Mouse (Mus musculus) erythroblast, embryonic 14.5 days (primary cell): ENCODE results near the gene Rheb. TPM values are rescaled to one million over a fixed set of nuclear protein-coding genes. Genes with fewer than 3 reads are reported as not detected.

Experiments
- H3K27me3 ChIP-seq: 2 replicates; pipeline ENCODE4 v1.6.1; 2012; ENCODE audit warnings: inconsistent platforms; ENCODE audit not compliant: control insufficient read depth
- H3K36me3 ChIP-seq: 2 replicates; pipeline ENCODE4 v1.6.1; 2012; ENCODE audit warnings: mild to moderate bottlenecking, inconsistent platforms; ENCODE audit not compliant: control insufficient read depth
- H3K4me1 ChIP-seq: 2 replicates; pipeline ENCODE4 v1.6.1; 2012; ENCODE audit warnings: inconsistent platforms; ENCODE audit not compliant: control insufficient read depth
- H3K4me3 ChIP-seq: replicated peaks from 2 replicates; pipeline ENCODE3; 2012; ENCODE audit warnings: moderate library complexity, mild to moderate bottlenecking, inconsistent platforms
- H3K9me3 ChIP-seq: 2 replicates; pipeline ENCODE4 v1.6.1; 2012; ENCODE audit warnings: low read length, inconsistent platforms, mixed read lengths; ENCODE audit not compliant: control insufficient read depth
- GATA1 ChIP-seq: IDR thresholded peaks from 2 replicates; pipeline ENCODE4 v1.6.1; 2012; ENCODE audit warnings: low read length, inconsistent platforms, mixed read lengths
- TAL1 ChIP-seq: IDR thresholded peaks from 3 replicates; pipeline ENCODE4 v1.6.1; 2012; ENCODE audit warnings: low read length, inconsistent platforms, mixed read lengths
- polyA plus RNA-seq: library from polyadenylated mRNA; stranded (reverse); fragments of >175 nt; gene quantifications from 2 replicates; pipeline ENCODE4 v1.2.3, GENCODE M21; 2012

Gene Rheb
- polyA plus RNA-seq, 1 experiment, result 1.9 TPM

DNA sequence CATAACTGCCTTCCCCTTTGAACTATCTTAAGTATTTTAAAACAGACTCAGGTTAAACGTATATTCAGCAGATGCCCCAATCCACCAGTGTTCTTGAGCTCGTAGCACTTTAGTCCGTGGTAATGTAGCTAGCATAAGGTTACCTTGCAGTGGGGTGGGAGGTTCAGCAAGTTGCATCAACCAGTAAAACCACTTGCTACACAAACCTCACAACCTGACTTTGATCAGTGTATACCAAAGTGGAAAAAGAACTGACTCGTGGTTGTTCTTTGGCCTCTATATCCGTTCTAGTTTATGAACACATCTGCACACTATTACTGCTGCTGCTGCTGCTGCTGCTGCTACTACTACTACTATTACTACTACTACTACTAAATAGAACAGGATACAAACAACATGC, 1.4 kb upstream of the Rheb start:
- H3K4me1 ChIP-seq, result peaks cover 41% of the 10 kb centered on the region
- peak overlapping the region; percentile 95 for H3K4me3 ChIP-seq
- no peaks in the 10 kb centered on the region for H3K27me3 ChIP-seq
- no peaks in the 10 kb centered on the region for H3K9me3 ChIP-seq
- H3K36me3 ChIP-seq, result peaks cover 18% of the 10 kb centered on the region
- TF ChIP-seq GATA1 (no peak), TAL1 (no peak)

DNA sequence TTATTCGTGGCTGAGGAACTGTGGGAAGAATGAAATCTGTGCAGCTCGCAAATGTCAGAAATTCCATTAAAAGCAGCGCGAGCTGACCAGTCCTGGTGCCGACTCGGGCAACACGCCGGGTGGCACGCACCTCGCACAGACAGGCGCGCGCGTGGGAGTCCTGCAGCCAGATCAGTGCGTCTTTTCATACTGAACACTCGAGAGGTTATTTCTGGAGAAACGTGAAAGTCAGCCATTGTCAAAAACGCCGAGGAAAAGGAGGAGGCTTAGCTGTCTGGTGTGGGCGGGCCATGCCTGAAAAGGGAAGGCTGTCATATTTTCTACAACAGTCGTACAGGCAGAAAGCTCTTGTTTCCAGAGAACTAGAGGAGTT, 665 bp upstream of the Rheb start:
- peak overlapping the region; percentile 95 for H3K4me3 ChIP-seq
- H3K4me1 ChIP-seq, result peaks cover 48% of the 10 kb centered on the region
- TF ChIP-seq TAL1 (no peak), GATA1 (no peak)
- H3K27me3 ChIP-seq, result no peaks in the 10 kb centered on the region
- H3K36me3 ChIP-seq, result peaks cover 24% of the 10 kb centered on the region
- H3K9me3 ChIP-seq, result no peaks in the 10 kb centered on the region

DNA sequence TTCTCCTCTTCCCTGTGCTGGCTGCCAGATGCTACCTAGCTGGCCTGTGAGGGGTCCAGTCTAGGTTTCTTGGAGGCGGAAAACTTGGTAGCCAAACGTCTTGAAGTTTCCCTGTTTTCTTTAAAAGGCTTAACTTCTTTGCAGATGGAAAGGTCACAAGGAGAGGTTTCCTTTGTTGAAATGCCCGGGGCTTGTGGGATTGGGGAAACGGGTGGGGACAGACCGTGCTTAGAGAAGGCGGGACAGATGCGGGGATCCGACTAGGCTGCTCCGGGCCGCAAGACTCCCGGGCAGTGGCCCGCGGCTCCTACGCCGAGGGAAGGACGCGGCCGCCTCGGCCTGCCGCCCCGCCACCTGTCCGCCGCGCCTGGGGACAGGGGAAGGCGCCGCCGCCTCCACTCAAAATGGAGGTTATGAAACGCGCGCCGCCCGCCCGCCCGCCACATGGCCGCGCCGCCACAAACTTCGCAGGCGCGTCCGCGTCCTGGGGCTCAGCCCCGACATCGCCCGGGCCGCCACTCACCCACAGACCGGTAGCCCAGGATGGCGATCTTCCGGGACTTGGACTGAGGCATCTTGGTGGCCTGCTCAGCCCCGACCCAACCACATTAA, 656 bp downstream of the Rheb start:
- peak overlapping the region; percentile 95 for H3K4me3 ChIP-seq
- TF ChIP-seq TAL1, result no peak
- no peak for TF ChIP-seq GATA1
- H3K36me3 ChIP-seq, result peaks cover 30% of the 10 kb centered on the region
- H3K27me3 ChIP-seq, result no peaks in the 10 kb centered on the region
- H3K4me1 ChIP-seq, result peaks cover 55% of the 10 kb centered on the region
- no peaks in the 10 kb centered on the region for H3K9me3 ChIP-seq

DNA sequence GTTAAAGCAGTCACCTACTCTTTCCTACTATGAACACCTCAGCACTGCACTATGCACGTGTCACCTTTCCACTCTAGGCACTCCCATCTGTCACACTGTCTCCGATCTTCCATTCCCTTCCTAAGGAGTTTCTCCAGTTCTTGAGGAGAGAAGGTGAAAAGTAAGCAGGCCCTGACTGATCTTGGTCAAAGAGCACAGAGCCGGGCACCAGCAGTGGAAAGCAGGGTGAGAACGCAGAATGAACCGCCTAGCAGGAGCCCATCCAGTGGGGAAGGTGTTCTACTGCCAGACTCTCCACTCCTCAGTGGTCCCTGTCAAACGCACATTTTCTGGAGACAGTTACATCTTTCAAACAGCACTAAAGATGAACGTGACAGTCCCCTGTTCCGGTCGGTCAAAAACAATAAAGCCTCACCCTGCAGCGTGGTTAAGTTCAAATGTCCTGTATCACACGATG, 1.4 kb downstream of the Rheb start:
- Histone ChIP-seq H3K27me3 (no peaks in the 10 kb centered on the region), H3K36me3 (peaks cover 30% of the 10 kb centered on the region), H3K9me3 (no peaks in the 10 kb centered on the region), H3K4me3 (peak overlapping the region; percentile 95), H3K4me1 (peaks cover 55% of the 10 kb centered on the region)
- no peak for TF ChIP-seq TAL1

DNA sequence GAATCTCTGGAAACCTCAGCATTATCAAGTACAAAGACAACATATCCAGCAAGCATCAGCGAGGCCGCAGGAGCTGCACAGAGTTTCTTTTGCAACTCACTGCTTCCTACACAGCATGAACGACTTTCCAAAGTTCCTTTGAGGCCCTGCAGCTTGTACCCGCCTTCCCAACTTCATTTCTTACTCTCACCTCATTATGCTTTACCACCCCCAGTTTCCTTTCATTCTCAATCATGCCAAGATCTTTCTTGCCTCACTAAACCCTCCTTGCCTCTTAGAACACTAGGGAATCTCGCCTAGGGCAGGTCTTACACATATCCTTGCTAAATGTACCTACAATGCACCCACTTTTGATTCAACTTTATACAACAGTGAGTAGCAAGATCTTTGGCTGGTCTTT, 7.9 kb downstream of the Rheb start:
- Histone ChIP-seq H3K36me3 (peaks cover 19% of the 10 kb centered on the region), H3K9me3 (no peaks in the 10 kb centered on the region), H3K27me3 (no peaks in the 10 kb centered on the region), H3K4me1 (peaks cover 34% of the 10 kb centered on the region), H3K4me3 (no peak overlapping the region)
- TF ChIP-seq TAL1, result no peak
- no peak for TF ChIP-seq GATA1

DNA sequence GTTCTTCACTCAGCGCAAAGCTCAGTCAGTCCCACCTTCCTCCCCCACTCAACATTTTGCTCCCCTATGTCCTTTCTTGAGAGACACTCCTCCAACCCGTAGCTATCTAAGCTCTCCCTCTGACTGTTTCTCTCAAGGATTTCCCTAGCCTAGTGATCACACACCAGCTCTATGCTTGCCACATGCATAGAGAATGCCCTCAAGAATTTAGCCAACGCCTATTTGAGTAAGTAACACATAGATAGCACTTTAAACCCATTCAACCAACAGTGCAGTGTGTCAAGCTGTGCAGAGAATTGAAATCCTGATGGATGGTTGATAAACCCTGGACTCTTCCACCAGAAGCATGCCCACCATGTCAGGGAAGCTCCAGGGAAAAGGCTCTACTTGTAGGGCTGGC, 10.5 kb downstream of the Rheb start:
- peaks cover 9% of the 10 kb centered on the region for H3K36me3 ChIP-seq
- H3K27me3 ChIP-seq, result no peaks in the 10 kb centered on the region

DNA sequence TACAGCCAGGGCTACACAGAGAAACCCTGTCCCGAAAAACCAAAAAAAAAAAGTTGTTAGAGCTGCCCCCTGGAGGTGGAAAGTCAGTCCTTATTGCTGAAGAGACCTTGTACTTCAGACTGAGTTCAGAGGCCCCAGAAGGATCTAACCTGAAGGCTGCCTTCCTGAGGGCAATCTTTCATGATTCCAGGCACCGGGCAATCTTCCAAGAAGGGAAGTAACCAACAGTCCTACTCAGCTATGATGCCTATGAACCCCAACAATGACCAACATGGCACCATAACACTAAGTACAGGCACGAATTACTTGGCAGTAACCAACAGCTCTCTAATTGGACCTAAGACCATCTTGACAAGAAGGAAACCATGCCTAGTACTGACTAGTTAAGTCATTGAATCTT, 14.0 kb downstream of the Rheb start:
- Histone ChIP-seq H3K36me3 (peaks cover 19% of the 10 kb centered on the region), H3K4me3 (no peak overlapping the region), H3K9me3 (no peaks in the 10 kb centered on the region), H3K27me3 (no peaks in the 10 kb centered on the region), H3K4me1 (peaks cover 30% of the 10 kb centered on the region)
- TF ChIP-seq TAL1 (no peak), GATA1 (no peak)

More for the DNA sequence above, 10.5 kb downstream of the Rheb start:
- TF ChIP-seq TAL1 (no peak), GATA1 (no peak)
- Histone ChIP-seq H3K4me3 (no peak overlapping the region), H3K4me1 (peaks cover 24% of the 10 kb centered on the region), H3K9me3 (no peaks in the 10 kb centered on the region)

DNA sequence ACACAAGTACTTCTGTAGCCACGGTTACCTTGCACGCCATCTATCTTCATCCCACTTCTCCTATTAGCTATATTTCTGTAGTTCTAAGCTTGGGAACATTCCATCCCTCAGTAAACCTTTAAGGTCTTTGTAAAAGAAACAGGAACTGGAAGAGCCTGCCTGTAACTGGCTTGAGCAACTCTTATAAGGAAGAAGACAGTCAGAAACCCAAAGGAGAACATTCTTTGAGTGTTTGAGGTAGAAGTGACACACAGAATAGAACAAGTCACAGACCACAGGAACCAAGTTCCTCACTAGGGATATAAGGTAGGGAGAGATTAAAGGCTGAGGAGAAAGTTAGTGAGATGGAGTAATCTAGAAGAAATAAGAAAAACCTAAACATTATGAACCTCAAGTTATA, 15.3 kb downstream of the Rheb start:
- no peak for TF ChIP-seq GATA1
- TF ChIP-seq TAL1, result no peak
- Histone ChIP-seq H3K36me3 (peaks cover 21% of the 10 kb centered on the region), H3K4me1 (peaks cover 27% of the 10 kb centered on the region), H3K4me3 (no peak overlapping the region), H3K9me3 (no peaks in the 10 kb centered on the region), H3K27me3 (no peaks in the 10 kb centered on the region)

DNA sequence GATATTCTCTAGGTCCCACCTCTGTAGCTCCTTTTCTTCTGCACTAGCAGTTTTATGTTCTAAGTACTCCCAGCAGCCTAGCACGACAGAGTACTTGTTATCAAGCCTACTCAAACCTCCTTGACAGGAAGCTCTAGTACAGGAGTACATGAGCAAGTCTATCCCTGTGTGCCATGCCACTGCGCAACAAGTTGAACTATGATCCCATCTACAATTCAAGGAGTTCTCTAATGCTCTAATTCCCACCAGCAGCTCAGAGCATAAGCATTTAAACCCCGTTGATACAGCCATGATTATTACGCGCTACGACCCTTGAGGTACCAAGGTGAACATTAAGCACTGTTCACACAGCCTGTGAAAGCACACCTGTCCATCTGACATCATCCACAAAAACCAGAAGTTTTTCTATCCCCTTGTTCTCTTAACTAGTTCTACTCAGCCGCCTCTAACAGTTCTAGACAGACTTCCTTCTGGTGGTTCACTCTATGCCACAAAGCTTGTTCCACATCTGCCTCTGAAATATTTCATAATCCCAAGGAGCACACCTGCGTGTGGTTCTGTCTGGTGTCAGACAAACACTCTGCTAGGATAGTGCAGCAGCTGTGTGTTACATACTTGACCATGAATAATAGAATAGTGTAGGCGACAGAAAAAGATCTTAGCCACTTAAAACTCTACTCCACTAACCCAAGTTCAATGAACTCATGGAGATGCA, 16.2 kb downstream of the Rheb start:
- no peak for TF ChIP-seq GATA1
- no peak for TF ChIP-seq TAL1
- H3K4me3 ChIP-seq, result no peak overlapping the region
- peaks cover 23% of the 10 kb centered on the region for H3K36me3 ChIP-seq
- H3K4me1 ChIP-seq, result peaks cover 23% of the 10 kb centered on the region
- H3K9me3 ChIP-seq, result no peaks in the 10 kb centered on the region
- H3K27me3 ChIP-seq, result no peaks in the 10 kb centered on the region
